Mouse (Mus musculus): Measurements from ENCODE around the gene Gli1. TPM values are rescaled to one million over a fixed set of nuclear protein-coding genes. Genes with fewer than 3 reads are reported as not detected.

The Gli1 gene
- total RNA-seq (2023) = not detected in 4 replicates

DNA sequence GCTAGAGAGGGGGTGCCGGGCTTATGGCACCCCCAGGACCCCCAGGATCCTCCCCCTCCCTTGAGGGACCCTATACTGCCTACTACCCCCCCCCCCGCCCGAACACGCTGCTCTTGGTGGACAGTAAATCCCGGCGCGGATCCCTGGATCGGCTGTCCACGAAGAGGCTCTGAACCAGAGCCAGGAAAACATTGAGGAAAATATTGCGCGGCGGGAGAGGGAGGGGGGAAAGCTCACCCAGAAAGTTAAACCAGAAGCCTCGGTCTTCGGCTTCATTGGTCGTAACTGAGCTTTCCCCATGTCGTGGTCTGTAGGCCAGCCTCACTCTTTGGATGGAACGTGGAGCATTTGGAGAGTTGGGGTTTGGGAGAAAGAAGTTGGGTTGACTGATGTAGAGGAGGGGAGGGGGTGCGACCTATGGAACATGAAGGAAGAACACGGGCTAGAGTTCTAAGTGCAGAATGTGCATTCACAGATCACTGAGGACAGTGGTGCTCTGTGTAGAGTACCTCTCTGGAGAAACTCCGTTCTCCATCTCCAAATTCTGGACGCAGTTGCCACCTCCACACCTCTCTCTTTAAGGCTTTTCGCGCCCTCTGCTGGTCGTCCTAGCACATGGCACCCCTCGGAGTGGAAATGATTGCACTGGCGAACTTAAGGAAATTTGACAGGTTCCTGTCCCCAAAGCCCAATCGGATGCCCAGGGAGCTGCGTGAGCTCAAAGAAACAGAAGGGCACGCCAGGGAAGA is at the start of gene Gli1:
Gene Gli1, minus strand, starts transcription at position 84 of the 749 bp plus-strand sequence.

DNA sequence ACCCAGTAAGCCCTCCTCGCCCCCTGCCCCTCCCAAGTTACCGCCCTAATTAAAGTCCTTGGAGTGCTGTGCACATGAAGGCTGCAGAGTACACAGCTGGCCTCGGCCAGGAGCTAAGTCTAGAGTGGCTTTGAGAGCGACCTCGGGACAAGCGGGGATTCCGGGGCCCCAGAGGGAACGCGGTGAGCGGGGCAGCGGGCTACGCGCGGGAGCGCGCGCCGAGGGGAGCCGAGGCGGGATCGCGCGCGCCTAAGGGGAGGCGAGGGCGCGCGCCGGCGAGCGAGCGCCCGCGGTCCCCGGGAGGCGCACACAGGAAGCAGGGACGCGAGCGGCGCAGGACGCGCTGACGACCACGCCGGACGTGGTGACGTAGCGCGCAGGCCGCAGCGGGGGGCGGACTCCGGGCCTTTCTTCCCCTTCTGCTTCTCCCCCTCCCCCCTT is 38.5 kb upstream of the Gli1 start, which contains the start of gene R3hdm2:
Gene R3hdm2, plus strand, starts transcription at position 77 of the 441 bp plus-strand sequence.

DNA sequence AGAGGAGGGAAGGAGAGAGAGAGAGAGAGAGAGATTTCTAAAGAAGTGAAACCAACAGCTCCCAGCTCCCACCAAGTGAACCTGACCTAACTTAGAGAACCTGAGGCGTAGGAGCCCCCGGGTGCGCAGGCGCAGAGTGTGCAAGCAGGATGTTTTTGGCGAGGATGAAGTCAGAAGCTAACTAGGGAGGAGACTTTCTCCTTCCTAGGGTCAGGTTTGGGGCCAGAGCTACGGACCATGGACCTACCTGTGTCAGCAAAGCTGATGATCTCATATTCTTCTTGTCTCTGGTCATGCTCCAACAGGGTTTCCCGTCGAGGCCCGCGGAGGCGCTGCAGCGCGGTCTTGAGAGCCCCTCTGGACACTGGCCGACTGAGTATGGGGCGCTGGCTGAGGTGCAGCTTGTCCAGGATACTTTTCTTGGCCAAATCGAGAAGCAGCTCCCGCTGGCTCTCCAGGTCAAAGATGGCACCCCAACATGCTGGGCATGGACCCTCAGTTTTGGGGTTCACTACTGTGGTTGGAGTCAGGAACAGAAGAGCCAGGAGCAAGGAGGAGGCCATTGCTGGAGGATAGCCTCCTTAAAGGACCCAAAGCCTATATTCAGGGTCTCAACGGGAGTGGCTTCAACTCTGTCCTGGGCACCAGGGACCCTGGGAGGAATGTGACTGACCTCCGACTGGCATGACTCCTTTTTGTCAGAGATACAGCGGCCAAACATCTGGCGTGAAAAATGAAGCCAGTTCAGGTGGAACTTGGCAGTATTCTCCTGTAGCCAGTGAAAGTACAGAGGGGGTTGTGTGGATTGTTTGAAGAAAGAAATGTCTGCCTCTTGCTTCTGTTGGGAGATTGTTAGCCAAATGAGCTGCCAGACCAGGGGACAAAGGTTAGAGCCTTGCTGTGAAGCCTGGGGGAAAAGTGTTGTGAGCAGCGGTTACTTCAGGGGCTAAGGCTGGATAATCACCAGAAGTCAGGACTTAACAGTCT is 28.4 kb upstream of the Gli1 start, which contains the start of gene Inhbc:
Gene Inhbc, minus strand, starts transcription at position 598 of the 987 bp plus-strand sequence.

DNA sequence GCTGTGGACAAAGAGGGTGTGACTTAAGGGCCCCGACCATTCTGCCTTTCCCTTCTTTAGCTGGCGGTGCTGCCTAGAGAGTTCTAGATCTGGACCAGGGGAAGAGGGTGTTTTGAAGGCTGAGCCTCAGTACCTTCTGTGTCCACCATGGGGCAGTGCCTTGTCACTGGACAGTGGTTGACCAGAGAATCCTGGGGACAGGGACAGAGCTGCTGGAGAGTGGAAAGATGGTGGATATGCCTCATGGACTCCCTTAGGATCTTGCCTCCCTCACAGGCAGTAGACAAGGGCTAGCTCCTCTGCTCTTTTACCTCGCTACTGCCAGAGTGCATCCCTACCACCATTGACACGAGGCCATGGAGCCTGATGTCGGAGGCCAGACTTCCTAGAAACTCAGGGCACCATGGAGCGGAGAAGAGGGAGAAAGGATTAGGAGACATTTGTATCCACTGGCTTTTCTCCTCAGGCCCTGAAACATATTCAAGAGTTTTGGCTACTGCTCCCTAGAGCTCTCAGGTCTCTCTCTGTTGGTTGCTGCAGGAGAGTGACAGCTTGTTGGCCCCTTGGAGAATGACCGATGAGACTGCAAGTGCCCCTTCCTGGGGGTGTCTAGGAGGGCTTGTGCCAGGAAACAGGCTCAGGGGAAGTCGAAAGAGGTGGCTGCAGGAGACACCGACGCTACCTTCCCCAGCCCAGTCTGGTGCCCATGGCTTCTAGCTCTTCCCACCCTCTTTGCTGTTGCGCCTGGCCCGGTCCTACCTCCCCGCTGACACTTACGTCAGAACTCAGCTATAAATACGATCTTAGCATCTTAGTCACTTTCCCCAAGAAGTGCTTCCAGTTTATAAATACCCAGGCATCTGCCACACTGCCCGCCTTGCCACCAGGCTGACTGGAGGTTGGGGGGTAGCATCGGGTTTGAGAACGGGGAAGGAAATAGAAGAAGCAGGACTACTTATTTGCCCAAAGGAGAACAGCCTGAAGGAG is 12.4 kb upstream of the Gli1 start, which contains the start of gene Inhbe:
Gene Inhbe, minus strand, starts transcription at position 503 of the 987 bp plus-strand sequence.

DNA sequence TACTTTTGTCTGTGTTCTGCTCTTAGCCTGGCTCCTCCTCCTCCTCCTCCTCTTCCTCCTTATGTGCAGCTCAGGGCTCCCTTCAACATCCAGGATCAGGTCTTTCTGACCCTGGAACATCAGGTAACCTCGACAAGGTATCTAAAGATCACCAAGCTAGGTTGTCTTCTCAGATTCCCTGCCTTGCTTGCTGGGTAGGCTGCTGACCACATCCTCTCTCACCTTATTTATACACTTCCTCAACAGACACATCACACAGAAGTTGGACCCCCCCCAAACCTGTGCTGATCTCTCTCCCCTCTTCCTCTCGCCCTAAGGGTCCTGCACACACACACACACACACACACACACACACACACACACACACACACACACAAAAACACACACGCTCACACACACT is 20.2 kb downstream of the Gli1 start, which contains the start of gene Arhgap9:
Gene Arhgap9, plus strand, starts transcription at position 344 of the 400 bp plus-strand sequence.

DNA sequence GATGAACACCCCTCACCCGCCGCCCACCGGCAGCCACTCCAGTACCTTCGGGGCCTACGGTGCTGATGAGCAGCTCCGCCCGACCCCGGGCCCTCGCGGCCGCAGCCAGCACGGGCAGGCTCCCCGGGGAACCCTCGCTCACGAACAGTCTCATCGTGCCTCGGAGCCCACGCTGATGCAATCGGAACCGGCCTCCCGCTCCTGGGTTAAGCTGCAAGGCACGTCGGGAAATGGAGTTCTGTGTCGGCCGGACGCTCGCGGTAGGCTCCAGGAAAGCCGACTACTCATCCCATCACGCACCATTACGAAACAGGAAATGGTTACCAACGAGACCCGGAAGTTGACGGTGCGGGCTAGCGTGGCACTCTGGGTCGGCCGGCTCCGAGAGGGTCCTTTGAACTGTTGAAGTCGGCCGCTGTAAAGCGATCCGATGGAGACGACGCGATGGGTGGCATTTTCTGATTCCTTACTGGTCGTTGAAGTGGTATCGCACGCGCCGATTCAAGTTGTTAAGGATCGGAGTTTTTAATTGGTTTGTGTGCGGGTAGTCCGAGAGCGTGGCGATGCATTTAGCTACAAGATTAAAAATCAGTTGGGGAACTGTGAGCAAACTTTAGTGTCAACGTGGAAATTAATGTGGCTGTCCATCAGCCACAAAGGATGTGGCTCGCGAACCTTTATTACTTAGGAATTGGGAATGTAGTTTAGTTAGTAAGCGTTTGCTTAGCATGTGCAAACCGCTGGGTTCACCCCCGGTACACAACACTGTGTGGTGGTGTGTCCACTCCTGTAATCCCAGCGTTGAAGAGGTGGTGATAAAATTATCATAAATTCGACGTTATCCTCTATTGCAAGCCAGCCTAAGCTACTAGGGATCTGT is 30.1 kb downstream of the Gli1 start, which contains the start of gene Mars:
Gene Mars, minus strand, starts transcription at position 311 of the 880 bp plus-strand sequence.

DNA sequence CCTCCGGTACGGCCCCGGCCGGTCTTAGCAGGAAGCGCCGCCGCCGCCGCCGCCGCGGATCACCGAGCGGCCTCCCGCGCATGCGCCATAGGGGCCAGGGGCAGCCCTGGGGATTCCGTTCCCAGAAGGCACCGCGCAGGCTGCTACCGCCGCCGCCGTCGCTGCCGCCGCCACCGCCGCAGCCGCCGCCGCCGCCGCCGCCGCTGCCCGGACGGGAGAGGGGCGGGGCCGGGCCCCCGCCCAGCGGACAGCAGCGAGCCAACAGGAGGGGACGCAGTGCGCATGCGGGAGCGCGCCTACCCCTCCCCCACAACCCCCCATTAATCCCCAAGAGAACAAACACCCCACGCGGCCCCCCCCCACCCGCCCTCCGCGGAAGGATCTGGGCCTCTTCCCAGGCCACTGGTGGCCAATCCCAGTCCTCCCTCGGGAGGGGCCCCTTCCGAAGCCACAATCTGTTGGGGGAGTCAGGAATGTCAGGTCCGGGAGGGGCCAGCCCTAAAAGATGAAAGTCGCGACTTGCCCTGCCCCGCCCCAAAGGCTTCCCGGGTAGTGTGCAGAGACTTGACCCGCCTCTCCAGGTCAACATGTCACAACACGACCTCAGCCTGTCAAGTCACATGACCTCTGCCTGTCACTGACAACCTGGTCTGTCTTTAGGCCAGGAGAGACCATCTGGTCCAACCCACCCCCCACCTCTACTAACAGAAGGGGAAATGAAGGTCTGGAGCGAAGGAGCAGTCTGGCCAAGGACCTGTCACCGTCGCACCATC is 52.8 kb downstream of the Gli1 start, which contains the start of gene Mbd6:
Gene Mbd6, minus strand, starts transcription at position 219 of the 773 bp plus-strand sequence.

Other genes with a start within 250 kb of the Gli1 start
- gene Os9, start 220.8 kb downstream of the Gli1 start, total RNA-seq (2023) = 80.1 to 89.5 TPM (median 81.2 TPM) in 4 replicates
- gene B4galnt1, start 176.7 kb downstream of the Gli1 start, total RNA-seq (2023) = 467 to 503 TPM (median 480 TPM) in 4 replicates
- not detected in 4 replicates for gene Slc26a10, start 161.3 kb downstream of the Gli1 start, total RNA-seq (2023)
- gene Arhgef25, start 151.9 kb downstream of the Gli1 start, total RNA-seq (2023) = 0.33 TPM in 1 of 4 replicates, not detected in the others
- gene Dtx3, start 146.2 kb downstream of the Gli1 start, total RNA-seq (2023) = 63.9 to 74.8 TPM (median 72.1 TPM) in 4 replicates
- 61.9 to 65.3 TPM (median 63.0 TPM) in 4 replicates for gene Pip4k2c, start 130.4 kb downstream of the Gli1 start, total RNA-seq (2023)
- 0.33 to 0.85 TPM (median 0.48 TPM) in 4 replicates for gene Kif5a, start 78.6 kb downstream of the Gli1 start, total RNA-seq (2023)
- gene Dctn2, start 75.6 kb downstream of the Gli1 start, total RNA-seq (2023) = 109 to 116 TPM (median 114 TPM) in 4 replicates
- gene Mbd6, start 53.0 kb downstream of the Gli1 start, total RNA-seq (2023) = 99.9 to 129 TPM (median 111 TPM) in 4 replicates
- 53.5 to 66.7 TPM (median 58.0 TPM) in 4 replicates for gene Mars, start 30.2 kb downstream of the Gli1 start, total RNA-seq (2023)
- gene Arhgap9, start 20.0 kb downstream of the Gli1 start, total RNA-seq (2023) = 102 to 114 TPM (median 105 TPM) in 4 replicates
- not detected in 4 replicates for gene Inhbe, start 12.4 kb upstream of the Gli1 start, total RNA-seq (2023)
- gene Inhbc, start 28.5 kb upstream of the Gli1 start, total RNA-seq (2023) = not detected in 4 replicates
- 107 to 131 TPM (median 121 TPM) in 4 replicates for gene R3hdm2, start 38.4 kb upstream of the Gli1 start, total RNA-seq (2023)
- 6.9 to 12.7 TPM (median 9.6 TPM) in 4 replicates for gene Stac3, start 159.7 kb upstream of the Gli1 start, total RNA-seq (2023)
- not detected in 4 replicates for gene Ndufa4l2, start 173.0 kb upstream of the Gli1 start, total RNA-seq (2023)
- 49.9 to 65.4 TPM (median 64.7 TPM) in 4 replicates for gene Shmt2, start 180.5 kb upstream of the Gli1 start, total RNA-seq (2023)
- gene Nxph4, start 192.6 kb upstream of the Gli1 start, total RNA-seq (2023) = not detected in 4 replicates